Mouse (Mus musculus) frontal cortex, postnatal 14 days (tissue): Measurements from ENCODE around the gene Cmtm4.

ENCODE experiments used
- DNase-seq, 2 experiments: peaks; one replicate each; pipeline ENCODE4 v3.0.0; 2022; ENCODE audit warnings: low spot score in 2 of 2

Cmtm4 gene

GRCm38 (mm10) chr8:104411468-104411867 lies 15.9 kb upstream of the Cmtm4 start:
- peak; percentile 55 to 74 for DNase-seq

GRCm38 (mm10) chr8:104410628-104411273 lies 15.1 kb upstream of the Cmtm4 start:
- DNase-seq = no peak

GRCm38 (mm10) chr8:104408328-104409110 lies 12.9 kb upstream of the Cmtm4 start:
- no peak for DNase-seq

- no peak for DNase-seq
Measured at GRCm38 (mm10) chr8:104406340-104407128, 10.9 kb upstream of the Cmtm4 start.

GRCm38 (mm10) chr8:104405430-104406187 lies 10.0 kb upstream of the Cmtm4 start:
- no peak for DNase-seq

- no peak for DNase-seq
Measured at GRCm38 (mm10) chr8:104403596-104403995, 8.0 kb upstream of the Cmtm4 start.

DNA sequence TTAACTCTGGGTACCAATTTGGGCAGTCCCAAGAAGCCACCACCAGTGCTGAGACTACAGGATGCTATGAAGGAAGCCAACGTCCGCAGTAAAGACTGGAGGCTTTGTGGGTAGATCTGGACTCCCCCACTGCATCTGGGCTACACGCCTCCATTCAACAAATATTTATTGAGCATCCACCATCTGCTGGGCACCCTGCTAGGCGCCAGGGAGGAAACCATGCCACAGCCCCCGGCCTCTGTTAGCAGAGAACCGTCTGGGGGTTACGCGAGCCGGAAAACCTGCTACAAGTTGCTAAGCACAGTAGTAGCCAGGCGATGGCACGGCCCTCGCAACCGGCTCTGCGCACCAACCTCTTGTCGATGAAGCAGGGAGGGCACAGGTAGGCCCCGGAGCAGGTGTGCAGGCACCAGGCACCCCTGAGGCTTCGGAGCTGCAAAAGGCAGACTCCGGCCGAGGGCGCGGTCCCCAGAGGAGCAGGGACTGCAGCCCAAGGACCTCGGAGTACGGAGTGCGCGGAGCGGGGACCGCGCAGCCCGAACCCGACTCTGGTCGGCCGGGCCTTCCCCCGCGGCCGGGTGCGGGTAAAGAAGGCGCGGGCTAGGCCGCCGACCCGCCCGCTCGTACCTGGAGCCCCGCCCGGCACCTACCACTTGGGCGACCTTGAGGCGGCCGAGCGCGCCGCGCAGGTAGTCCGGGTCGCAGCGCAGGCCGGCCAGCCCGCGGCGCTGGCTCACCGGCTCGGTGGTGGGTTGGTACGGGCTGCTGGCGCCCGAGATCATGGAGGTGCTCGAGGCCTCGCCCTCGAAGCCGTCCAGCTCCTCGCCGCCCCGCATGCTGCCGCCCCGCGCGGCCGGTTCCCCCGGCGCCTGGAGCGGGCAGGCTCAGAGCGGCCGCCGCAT lies 555 bp downstream of the Cmtm4 start:
- peak in 1 of 2 experiments; percentile 27 for DNase-seq

DNA sequence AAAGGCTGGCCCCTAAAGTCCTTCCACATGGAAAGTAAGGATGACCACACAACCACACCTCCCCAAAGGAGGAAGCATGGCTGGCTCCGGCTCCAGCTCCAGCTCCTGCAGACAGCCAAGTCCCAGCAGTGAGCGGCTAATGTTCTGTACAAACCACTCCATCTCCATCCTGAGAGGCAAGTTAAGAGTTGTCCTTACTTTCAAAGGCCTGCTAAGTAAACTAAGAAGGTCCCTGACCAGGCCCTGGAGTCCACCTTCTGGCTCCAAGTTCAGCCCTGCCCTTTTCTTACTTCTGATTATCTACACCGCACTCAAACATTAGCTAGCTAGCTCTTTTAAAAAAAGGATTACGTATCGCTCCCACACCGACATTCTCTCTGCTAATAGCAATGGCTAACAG lies 1.8 kb downstream of the Cmtm4 start:
- DNase-seq = no peak

DNA sequence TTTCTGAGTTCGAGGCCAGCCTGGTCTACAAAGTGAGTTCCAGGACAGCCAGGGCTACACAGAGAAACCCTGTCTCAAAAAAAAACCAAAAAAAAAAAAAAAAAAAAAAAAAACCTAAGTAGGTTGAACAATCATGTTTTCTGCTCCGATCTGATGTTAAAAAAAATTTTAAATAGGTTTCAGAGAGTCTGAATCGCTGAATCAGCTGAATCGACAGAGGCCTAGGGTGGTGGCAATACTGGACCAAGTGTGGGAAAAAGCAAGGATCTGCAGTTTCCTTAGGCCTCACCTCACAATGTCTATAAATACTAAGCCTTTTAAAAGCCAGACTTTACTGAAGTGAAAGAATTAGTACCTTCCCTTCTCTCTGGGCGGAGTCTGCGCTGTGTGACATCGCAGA lies 2.5 kb downstream of the Cmtm4 start:
- no peak for DNase-seq

GRCm38 (mm10) chr8:104390245-104390644 lies 5.4 kb downstream of the Cmtm4 start:
- no peak for DNase-seq

GRCm38 (mm10) chr8:104387980-104388379 lies 7.6 kb downstream of the Cmtm4 start:
- DNase-seq = no peak

- DNase-seq = no peak
Measured at GRCm38 (mm10) chr8:104387501-104387900, 8.1 kb downstream of the Cmtm4 start.

GRCm38 (mm10) chr8:104386693-104387092 lies 8.9 kb downstream of the Cmtm4 start:
- no peak for DNase-seq

GRCm38 (mm10) chr8:104383977-104384376 lies 11.6 kb downstream of the Cmtm4 start:
- DNase-seq = no peak

- no peak for DNase-seq
Measured at GRCm38 (mm10) chr8:104383296-104383695, 12.3 kb downstream of the Cmtm4 start.

DNA sequence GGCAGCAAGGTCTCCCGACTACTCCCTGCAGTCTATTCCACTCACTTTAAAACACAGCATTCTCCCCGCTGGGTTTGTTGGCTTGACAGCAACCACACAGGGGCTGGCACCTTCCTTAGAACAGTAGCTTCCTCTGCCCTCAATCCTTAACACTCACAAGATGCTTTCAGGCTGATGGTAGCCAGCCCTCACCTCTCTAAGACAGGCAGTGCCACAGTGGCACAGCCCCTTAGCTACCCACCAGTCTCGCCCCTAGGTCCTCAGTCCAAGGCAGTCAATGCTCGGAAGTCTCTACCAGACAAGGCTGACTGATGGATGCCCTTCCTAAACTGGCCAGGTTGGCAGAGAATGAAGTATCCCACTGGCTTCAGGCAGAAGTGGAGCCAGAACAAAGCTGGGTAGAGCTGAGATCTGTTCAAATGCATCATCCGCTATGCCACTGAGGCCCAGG lies 14.6 kb downstream of the Cmtm4 start:
- DNase-seq = no peak

- DNase-seq = no peak
Measured at GRCm38 (mm10) chr8:104380269-104380668, 15.3 kb downstream of the Cmtm4 start.

- no peak for DNase-seq
Measured at GRCm38 (mm10) chr8:104379301-104379836, 16.2 kb downstream of the Cmtm4 start.

GRCm38 (mm10) chr8:104376669-104377068 lies 18.9 kb downstream of the Cmtm4 start:
- no peak for DNase-seq

- no peak for DNase-seq
Measured at GRCm38 (mm10) chr8:104375959-104376358, 19.6 kb downstream of the Cmtm4 start.
